Mouse (Mus musculus): ENCODE data around the gene Megf11. TPM values are rescaled to one million over a fixed set of nuclear protein-coding genes. Genes with fewer than 3 reads are reported as not detected.

Megf11 gene
- polyA plus RNA-seq, 1 experiment: not detected

DNA sequence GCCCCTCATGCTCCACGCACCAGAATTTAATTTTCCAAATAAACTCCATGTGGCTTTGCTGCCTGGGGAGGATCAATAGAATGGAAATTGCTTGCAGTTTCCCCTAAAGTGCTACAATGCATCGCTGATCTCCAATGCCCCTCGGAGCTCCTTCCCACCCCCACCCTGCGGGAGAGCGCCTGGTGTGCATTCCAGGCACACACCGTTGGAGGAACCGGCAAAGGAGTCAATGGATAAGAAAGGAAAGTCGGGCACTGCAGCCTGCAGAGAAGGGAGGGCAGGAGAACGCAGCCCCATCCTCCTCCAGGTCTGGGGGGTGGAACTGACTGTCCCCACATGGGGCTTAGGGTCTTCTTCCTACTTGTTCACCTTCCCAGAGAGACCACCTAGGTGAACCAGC lies 70.5 kb downstream of the Megf11 start:
- Histone ChIP-seq H3K27me3 (replicated peaks) (peaks cover 38% of the 10 kb centered on the region), H3K9me3 (no peaks in the 10 kb centered on the region), H3K36me3 (replicated peaks; ENCODE audit: low read length) (no peaks in the 10 kb centered on the region), H3K4me1 (peaks cover 44% of the 10 kb centered on the region), H3K4me3 (replicated peaks) (no peak overlapping the region)
- TF ChIP-seq GATA1 (IDR thresholded peaks at IDR 0.05; ENCODE audit: borderline replicate concordance, low read length) (no peak), FLI1 (IDR thresholded peaks at IDR 0.05; ENCODE audit: low read length) (no peak)

DNA sequence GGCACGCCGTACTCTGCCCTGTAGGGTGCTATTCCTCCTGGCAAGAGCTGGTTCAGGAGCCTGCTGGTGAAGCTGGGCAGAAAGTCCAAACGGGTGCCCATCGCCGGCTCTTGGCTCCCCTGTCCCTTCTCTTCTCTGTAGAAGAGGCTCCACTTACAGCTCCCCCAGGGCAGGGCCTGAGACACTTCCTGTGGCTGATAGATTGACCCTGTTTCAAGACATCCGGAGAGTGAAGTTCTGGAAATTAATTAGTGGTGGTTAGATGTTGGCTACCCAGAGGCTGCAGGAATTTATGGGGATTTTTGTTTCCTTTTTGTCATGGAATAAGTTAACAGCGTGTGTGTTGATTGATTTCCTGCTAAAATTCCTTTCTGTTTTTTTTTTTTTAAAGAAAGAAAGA lies 72.2 kb downstream of the Megf11 start:
- TF ChIP-seq FLI1 (IDR thresholded peaks at IDR 0.05; ENCODE audit: low read length): no peak
- no peak for TF ChIP-seq GATA1 (IDR thresholded peaks at IDR 0.05; ENCODE audit: borderline replicate concordance, low read length)
- Histone ChIP-seq H3K27me3 (replicated peaks) (peaks cover 52% of the 10 kb centered on the region), H3K36me3 (replicated peaks; ENCODE audit: low read length) (no peaks in the 10 kb centered on the region), H3K4me1 (peaks cover 34% of the 10 kb centered on the region), H3K4me3 (replicated peaks) (no peak overlapping the region), H3K9me3 (no peaks in the 10 kb centered on the region)

DNA sequence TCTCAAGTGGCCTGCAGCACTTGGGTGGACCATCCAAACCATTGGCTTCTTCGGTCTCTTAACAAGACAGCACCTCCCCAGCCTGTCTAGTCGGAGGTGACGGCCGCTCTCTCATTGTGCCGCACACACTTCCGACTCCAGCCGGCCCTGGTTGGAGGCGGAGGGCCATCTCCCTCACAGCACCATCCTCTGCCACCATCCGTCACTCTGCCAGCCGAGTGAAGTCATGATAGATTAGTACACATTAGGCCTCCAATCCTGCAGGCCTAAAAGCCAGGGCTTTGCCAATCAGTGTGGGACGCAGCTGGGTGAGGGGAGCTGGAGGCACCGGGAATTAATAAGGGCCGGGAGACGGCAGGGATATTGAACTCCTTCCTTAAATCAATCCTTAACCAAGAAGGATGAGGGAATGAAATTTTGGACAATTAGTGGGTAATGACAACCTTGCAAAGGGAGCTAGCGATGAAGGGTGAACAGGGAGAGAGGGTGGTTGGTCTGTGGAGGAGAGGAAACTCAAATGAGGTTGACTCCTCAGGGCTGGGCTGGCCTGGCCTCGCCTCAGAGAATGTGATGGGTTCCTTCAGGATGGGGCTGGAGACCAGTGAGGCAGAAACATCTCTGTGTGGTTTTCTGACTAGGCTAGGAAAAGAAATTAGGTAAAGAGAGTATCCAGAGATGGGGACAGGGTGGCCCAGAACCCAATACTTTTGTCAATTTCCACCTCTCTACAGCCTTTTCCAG lies 76.3 kb downstream of the Megf11 start:
- H3K27me3 ChIP-seq (replicated peaks): peaks cover 64% of the 10 kb centered on the region
- no peak for TF ChIP-seq GATA1 (IDR thresholded peaks at IDR 0.05; ENCODE audit: borderline replicate concordance, low read length)
- TF ChIP-seq FLI1 (IDR thresholded peaks at IDR 0.05; ENCODE audit: low read length): no peak
- no peaks in the 10 kb centered on the region for H3K36me3 ChIP-seq (replicated peaks; ENCODE audit: low read length)
- H3K4me3 ChIP-seq (replicated peaks): no peak overlapping the region
- peaks cover 18% of the 10 kb centered on the region for H3K4me1 ChIP-seq
- no peaks in the 10 kb centered on the region for H3K9me3 ChIP-seq

DNA sequence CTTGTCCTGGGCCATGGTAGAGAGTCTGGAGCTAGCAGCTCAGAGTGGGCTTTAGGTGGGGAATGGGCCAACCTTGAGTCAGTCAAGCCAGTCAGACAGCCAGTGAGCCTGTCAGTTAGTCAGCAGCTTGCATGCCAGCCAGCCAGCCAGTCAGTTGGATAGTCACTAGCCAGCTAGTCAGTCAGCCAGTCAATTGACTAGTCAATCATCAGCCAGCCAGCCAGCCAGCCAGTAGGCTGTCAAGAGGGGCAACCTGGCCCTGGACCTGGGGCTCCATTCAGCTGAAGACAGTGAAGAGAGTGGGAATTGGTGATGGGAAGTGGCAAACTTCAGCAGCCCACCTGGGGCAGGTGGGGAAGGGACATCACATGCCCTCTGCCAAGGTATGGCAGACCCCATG lies 77.4 kb downstream of the Megf11 start:
- H3K4me1 ChIP-seq: peaks cover 11% of the 10 kb centered on the region; the same call in 1 of the 2 replicates
- H3K9me3 ChIP-seq: no peaks in the 10 kb centered on the region
- H3K27me3 ChIP-seq (replicated peaks): peaks cover 71% of the 10 kb centered on the region
- no peaks in the 10 kb centered on the region for H3K36me3 ChIP-seq (replicated peaks; ENCODE audit: low read length)
- no peak overlapping the region for H3K4me3 ChIP-seq (replicated peaks)
- TF ChIP-seq GATA1 (IDR thresholded peaks at IDR 0.05; ENCODE audit: borderline replicate concordance, low read length) (no peak), FLI1 (IDR thresholded peaks at IDR 0.05; ENCODE audit: low read length) (no peak)

DNA sequence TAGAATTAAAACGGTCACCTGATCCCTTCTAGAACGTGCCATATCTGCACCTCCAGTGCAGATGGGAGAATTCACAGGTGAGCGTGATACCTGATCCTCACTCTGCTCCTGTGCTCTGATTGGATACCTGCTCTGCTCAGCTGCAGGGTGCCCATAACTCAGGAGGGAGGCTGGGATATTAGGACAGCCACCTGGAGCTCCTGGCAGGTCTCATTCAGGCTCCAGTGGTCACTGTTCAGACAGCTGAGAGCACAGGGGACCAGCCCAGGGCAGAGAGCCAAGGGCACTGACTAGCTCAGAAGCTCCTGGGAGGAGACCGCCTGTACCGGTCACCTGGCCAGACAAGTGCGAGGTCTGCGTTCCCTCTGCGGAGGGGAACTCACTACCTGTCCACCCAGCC lies 80.7 kb downstream of the Megf11 start:
- Histone ChIP-seq H3K36me3 (replicated peaks; ENCODE audit: low read length) (no peaks in the 10 kb centered on the region), H3K4me1 (peaks cover 4% of the 10 kb centered on the region; the same call in 1 of the 2 replicates), H3K27me3 (replicated peaks) (peaks cover 77% of the 10 kb centered on the region), H3K9me3 (no peaks in the 10 kb centered on the region), H3K4me3 (replicated peaks) (no peak overlapping the region)
- TF ChIP-seq FLI1 (IDR thresholded peaks at IDR 0.05; ENCODE audit: low read length) (no peak), GATA1 (IDR thresholded peaks at IDR 0.05; ENCODE audit: borderline replicate concordance, low read length) (no peak)

DNA sequence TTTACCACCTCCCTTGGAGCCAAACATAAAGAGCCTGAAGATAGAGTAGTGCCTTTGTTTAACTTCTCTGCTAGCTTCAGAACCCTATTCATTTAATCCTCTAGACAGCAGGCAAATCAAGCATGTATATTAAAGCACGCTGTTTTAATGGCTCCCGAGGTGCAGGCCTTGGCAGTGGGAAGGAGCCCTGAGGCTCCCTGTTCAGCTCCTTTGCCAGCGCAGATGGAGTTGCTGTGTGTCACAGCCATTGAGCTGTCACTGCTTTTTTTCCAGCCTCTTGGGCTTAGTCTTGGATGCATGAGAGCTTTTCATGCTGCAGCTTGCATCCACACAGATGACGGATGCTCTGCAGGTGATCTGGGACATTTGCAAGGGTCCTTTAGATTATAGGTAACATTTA lies 81.1 kb downstream of the Megf11 start:
- no peak for TF ChIP-seq FLI1 (IDR thresholded peaks at IDR 0.05; ENCODE audit: low read length)
- no peak for TF ChIP-seq GATA1 (IDR thresholded peaks at IDR 0.05; ENCODE audit: borderline replicate concordance, low read length)
- Histone ChIP-seq H3K4me3 (replicated peaks) (no peak overlapping the region), H3K36me3 (replicated peaks; ENCODE audit: low read length) (no peaks in the 10 kb centered on the region), H3K9me3 (no peaks in the 10 kb centered on the region), H3K4me1 (peaks cover 9% of the 10 kb centered on the region), H3K27me3 (replicated peaks) (peaks cover 77% of the 10 kb centered on the region)

DNA sequence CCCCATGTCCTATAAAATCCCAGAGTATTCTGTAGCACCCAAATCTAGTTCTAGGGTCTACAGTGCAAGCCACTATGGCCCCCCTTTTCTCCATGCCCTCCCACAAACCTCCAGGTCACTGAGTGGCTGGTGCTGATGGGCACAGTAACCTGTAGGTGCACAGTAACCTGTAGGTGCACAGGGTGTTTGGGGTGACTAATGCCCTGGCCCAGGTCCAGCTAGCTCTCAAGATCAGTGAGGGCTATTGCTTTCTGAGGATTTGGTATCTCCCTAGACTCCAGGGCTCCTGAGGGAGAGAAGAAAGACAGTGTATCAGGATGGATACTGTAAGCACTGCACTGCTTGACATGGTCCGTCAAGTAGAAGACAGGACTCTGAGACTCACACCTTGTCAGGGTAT lies 85.4 kb downstream of the Megf11 start:
- no peak overlapping the region for H3K4me3 ChIP-seq (replicated peaks)
- no peaks in the 10 kb centered on the region for H3K36me3 ChIP-seq (replicated peaks; ENCODE audit: low read length)
- H3K9me3 ChIP-seq: no peaks in the 10 kb centered on the region
- peaks cover 73% of the 10 kb centered on the region for H3K27me3 ChIP-seq (replicated peaks)
- no peak for TF ChIP-seq GATA1 (IDR thresholded peaks at IDR 0.05; ENCODE audit: borderline replicate concordance, low read length)
- no peak for TF ChIP-seq FLI1 (IDR thresholded peaks at IDR 0.05; ENCODE audit: low read length)
- peaks cover 34% of the 10 kb centered on the region for H3K4me1 ChIP-seq

DNA sequence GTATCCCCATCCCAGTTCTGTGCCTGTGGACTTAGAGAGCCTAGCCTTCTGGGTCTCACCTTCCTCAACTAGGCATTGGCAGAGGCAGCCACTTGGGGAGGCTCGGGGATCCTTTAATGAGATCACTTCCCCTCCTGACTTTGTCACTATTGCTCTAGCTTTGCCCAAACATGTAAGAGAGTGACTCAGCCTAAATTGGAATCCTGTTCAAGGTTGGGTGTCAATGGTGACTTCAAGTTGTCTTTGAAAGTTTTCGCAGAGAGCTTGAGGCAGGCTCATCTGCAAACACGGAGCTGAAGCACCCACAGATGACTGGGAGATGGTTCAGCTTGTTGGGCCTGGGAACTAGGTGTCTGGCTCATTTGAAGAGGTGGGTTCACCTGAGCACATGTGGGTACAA lies 85.9 kb downstream of the Megf11 start:
- TF ChIP-seq FLI1 (IDR thresholded peaks at IDR 0.05; ENCODE audit: low read length): no peak
- TF ChIP-seq GATA1 (IDR thresholded peaks at IDR 0.05; ENCODE audit: borderline replicate concordance, low read length): no peak
- H3K27me3 ChIP-seq (replicated peaks): peaks cover 73% of the 10 kb centered on the region
- no peaks in the 10 kb centered on the region for H3K9me3 ChIP-seq
- H3K4me3 ChIP-seq (replicated peaks): no peak overlapping the region
- peaks cover 34% of the 10 kb centered on the region for H3K4me1 ChIP-seq
- H3K36me3 ChIP-seq (replicated peaks; ENCODE audit: low read length): no peaks in the 10 kb centered on the region

DNA sequence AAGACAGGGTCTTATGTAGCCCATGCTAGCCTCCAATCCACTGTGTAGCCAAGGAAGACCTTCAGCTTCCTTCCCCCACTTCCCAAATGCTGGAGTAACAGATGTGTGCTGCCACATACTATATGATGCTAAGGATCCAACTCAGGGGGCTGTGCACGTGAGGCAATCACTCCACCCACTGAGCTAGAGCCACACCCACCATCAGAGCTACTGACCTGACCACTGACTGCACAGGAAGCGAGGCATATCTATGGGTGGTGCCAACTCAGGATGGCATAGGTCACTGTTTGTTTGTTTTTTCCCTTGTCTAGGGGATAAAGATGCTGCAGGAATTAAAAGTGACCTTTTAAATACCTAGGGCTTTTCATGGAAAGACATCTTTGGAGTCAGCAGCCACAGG lies 86.7 kb downstream of the Megf11 start:
- Histone ChIP-seq H3K9me3 (no peaks in the 10 kb centered on the region), H3K4me3 (replicated peaks) (peak overlapping the region; percentile 62), H3K4me1 (peaks cover 34% of the 10 kb centered on the region), H3K27me3 (replicated peaks) (peaks cover 76% of the 10 kb centered on the region), H3K36me3 (replicated peaks; ENCODE audit: low read length) (no peaks in the 10 kb centered on the region)
- no peak for TF ChIP-seq FLI1 (IDR thresholded peaks at IDR 0.05; ENCODE audit: low read length)
- TF ChIP-seq GATA1 (IDR thresholded peaks at IDR 0.05; ENCODE audit: borderline replicate concordance, low read length): no peak

DNA sequence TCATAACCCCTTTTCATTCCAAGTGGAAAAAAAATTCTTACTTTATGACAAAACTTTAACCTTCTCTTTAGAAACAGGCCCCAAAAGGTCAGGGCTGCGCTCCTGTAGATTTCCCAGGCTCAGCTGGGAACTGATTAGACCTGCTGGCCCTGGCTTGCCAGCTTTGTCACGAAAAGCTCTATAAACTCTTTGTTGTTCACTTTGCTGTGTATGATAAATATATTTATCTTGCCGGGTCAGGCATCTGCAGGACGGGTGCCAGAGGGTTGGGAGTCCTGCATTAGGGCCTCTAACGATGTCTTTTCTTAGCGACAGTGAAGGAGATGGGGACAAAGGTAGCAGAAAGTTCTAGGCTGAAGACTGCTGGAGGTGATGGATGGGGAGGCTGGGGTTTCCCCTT lies 87.3 kb downstream of the Megf11 start:
- peaks cover 34% of the 10 kb centered on the region for H3K4me1 ChIP-seq
- TF ChIP-seq GATA1 (IDR thresholded peaks at IDR 0.05; ENCODE audit: borderline replicate concordance, low read length) (no peak), FLI1 (IDR thresholded peaks at IDR 0.05; ENCODE audit: low read length) (no peak)
- no peaks in the 10 kb centered on the region for H3K36me3 ChIP-seq (replicated peaks; ENCODE audit: low read length)
- peaks cover 76% of the 10 kb centered on the region for H3K27me3 ChIP-seq (replicated peaks)
- H3K4me3 ChIP-seq (replicated peaks): no peak overlapping the region
- H3K9me3 ChIP-seq: no peaks in the 10 kb centered on the region

Data from megakaryocyte, embryonic 14.5 days (primary cell).